Mouse (Mus musculus) neural tube, embryonic 14.5 days (tissue): ENCODE results near the gene Naaladl2. TPM values are rescaled to one million over a fixed set of nuclear protein-coding genes. Genes with fewer than 3 reads are reported as not detected.

ENCODE experiments used
- ATAC-seq: fragments of 200-750 bp; cut with Nextera tagmentation; 2 replicates; pipeline ENCODE4 v1.8.0; 2017; ENCODE audit warnings: low read depth, mild to moderate bottlenecking, moderate TSS enrichment, moderate library complexity
- H3K27ac ChIP-seq: fragments of 300-500 bp; sonication (generic); 2 replicates; pipeline ENCODE4 v1.5.1; 2014; ENCODE audit warnings: low read depth, mild to moderate bottlenecking, control low read depth, low read length, moderate library complexity, mixed read lengths
- H3K27me3 ChIP-seq: fragments of 300-500 bp; sonication (generic); 2 replicates; pipeline ENCODE4 v1.6.1; 2014; ENCODE audit warnings: low read length; ENCODE audit not compliant: control insufficient read depth, insufficient read depth
- H3K36me3 ChIP-seq: fragments of 300-500 bp; sonication (generic); 2 replicates; pipeline ENCODE4 v1.6.1; 2014; ENCODE audit warnings: low read length, mixed read lengths; ENCODE audit not compliant: control insufficient read depth, insufficient read depth
- H3K4me1 ChIP-seq: fragments of 300-500 bp; sonication (generic); 2 replicates; pipeline ENCODE4 v1.6.1; 2014; ENCODE audit warnings: low read length; ENCODE audit not compliant: control insufficient read depth, insufficient read depth
- H3K4me2 ChIP-seq: fragments of 300-500 bp; sonication (generic); 2 replicates; pipeline ENCODE4 v1.6.1; 2014; ENCODE audit warnings: mild to moderate bottlenecking, low read depth, low read length, control low read depth
- H3K4me3 ChIP-seq: fragments of 300-500 bp; sonication (generic); 2 replicates; pipeline ENCODE4 v1.5.1; 2014; ENCODE audit warnings: low read depth, low read length, control low read depth, mixed read lengths
- H3K9ac ChIP-seq: fragments of 300-500 bp; sonication (generic); replicated peaks from 2 replicates; pipeline ENCODE4 v1.6.1; 2014; ENCODE audit warnings: low read depth, mild to moderate bottlenecking, control low read depth, low read length, mixed read lengths
- H3K9me3 ChIP-seq: fragments of 300-500 bp; sonication (generic); 2 replicates; pipeline ENCODE4 v1.6.1; 2016; ENCODE audit warnings: low read length; ENCODE audit not compliant: control insufficient read depth
- WGBS: fragments of 180-500 bp; shearing (Covaris S2); extraction: QIAGEN DNeasy Blood & Tissue Kit; methylation state at CpG from one replicate; pipeline ENCODE4 v1.1.7; 2014; 5-methylcytosine and 5-hydroxymethylcytosine counted together
- polyA plus RNA-seq: library from polyadenylated mRNA; unstranded; fragments of >200 nt; fragmentation: Nextera tagmentation; extraction: Ambion mirVana; gene quantifications from 2 replicates; pipeline ENCODE4 v1.2.1, GENCODE M21; 2014

Naaladl2 gene
- polyA plus RNA-seq, 1 experiment from 2014 or later, result 0.58 TPM

- no peak overlapping the region for H3K4me3 ChIP-seq
- no peak overlapping the region for H3K4me2 ChIP-seq
- no peaks in the 10 kb centered on the region for H3K4me1 ChIP-seq
- no peak overlapping the region for H3K27ac ChIP-seq
- H3K9me3 ChIP-seq, result no peaks in the 10 kb centered on the region
- ATAC-seq, result no peak
- no peak overlapping the region for H3K9ac ChIP-seq
- 87% methylated on average over 4 of the region's 4 CpGs for WGBS
- H3K36me3 ChIP-seq, result no peaks in the 10 kb centered on the region
- H3K27me3 ChIP-seq, result no peaks in the 10 kb centered on the region
Observed at GRCm38 (mm10) chr3:23928097-23928496, 1216.0 kb downstream of the Naaladl2 start.

- no peak overlapping the region for H3K9ac ChIP-seq
- no peak overlapping the region for H3K27ac ChIP-seq
- ATAC-seq, result no peak
- WGBS, result 78% methylated on average over 1 of the region's 1 CpGs
- no peak overlapping the region for H3K4me3 ChIP-seq
- H3K36me3 ChIP-seq, result no peaks in the 10 kb centered on the region
- no peak overlapping the region for H3K4me2 ChIP-seq
- no peaks in the 10 kb centered on the region for H3K9me3 ChIP-seq
- no peaks in the 10 kb centered on the region for H3K4me1 ChIP-seq
- H3K27me3 ChIP-seq, result no peaks in the 10 kb centered on the region
Observed at GRCm38 (mm10) chr3:23907682-23908081, 1236.4 kb downstream of the Naaladl2 start.

DNA sequence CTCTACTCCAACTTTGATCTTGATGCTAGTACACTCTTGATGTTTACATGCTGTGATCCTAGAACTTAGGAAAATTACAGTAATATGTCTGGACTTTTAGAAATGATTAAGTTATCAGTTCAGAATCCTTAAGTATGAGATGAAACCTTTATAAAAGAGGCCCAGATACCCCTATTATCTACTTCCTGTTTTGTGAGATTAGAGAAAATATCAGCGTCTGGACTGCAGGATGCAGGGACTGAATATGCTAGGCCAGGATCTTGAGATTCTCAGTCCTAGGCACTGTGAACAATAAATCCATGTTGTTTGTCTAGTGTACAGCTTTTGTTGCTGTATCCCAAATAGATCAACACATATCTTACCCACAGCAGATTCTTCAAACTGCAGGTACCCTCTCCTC lies 1278.4 kb downstream of the Naaladl2 start:
- no peak overlapping the region for H3K9ac ChIP-seq
- no peak overlapping the region for H3K4me2 ChIP-seq
- H3K4me3 ChIP-seq, result no peak overlapping the region
- H3K36me3 ChIP-seq, result no peaks in the 10 kb centered on the region
- no peak for ATAC-seq
- H3K27ac ChIP-seq, result no peak overlapping the region
- 93% methylated on average over 1 of the region's 1 CpGs for WGBS
- no peaks in the 10 kb centered on the region for H3K9me3 ChIP-seq
- H3K27me3 ChIP-seq, result no peaks in the 10 kb centered on the region
- H3K4me1 ChIP-seq, result no peaks in the 10 kb centered on the region

- H3K36me3 ChIP-seq, result no peaks in the 10 kb centered on the region
- no peak overlapping the region for H3K27ac ChIP-seq
- H3K4me1 ChIP-seq, result no peaks in the 10 kb centered on the region
- ATAC-seq, result no peak
- H3K9me3 ChIP-seq, result no peaks in the 10 kb centered on the region
- H3K4me3 ChIP-seq, result no peak overlapping the region
- H3K27me3 ChIP-seq, result no peaks in the 10 kb centered on the region
- WGBS, result 69% methylated on average over 1 of the region's 1 CpGs
- no peak overlapping the region for H3K9ac ChIP-seq
- H3K4me2 ChIP-seq, result no peak overlapping the region
Observed at GRCm38 (mm10) chr3:23857275-23857674, 1286.8 kb downstream of the Naaladl2 start.

GRCm38 (mm10) chr3:23817585-23817984 lies 1326.5 kb downstream of the Naaladl2 start:
- no peak overlapping the region for H3K27ac ChIP-seq
- H3K4me3 ChIP-seq, result no peak overlapping the region
- ATAC-seq, result no peak
- no peak overlapping the region for H3K9ac ChIP-seq
- no peaks in the 10 kb centered on the region for H3K27me3 ChIP-seq
- no peaks in the 10 kb centered on the region for H3K36me3 ChIP-seq
- H3K4me2 ChIP-seq, result no peak overlapping the region
- H3K9me3 ChIP-seq, result no peaks in the 10 kb centered on the region
- H3K4me1 ChIP-seq, result no peaks in the 10 kb centered on the region

DNA sequence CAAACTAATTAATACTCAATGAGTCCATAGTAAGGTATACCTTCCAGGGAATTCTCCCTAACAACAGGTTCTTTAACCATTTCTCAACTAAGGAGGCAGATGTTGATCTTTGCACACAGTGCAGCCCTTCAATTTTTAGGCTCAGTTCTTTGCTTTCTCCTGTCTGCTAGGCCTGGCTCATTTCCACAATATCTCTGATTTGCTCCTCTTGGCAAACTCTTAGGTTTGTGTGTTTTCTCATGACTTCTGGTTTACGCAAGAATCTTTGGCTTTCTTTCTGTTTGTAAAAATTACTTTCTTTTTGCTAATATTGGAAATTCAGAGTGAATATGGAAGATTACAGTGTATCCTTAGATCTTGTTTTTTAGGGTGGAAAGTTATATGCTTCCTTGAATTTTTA lies 1385.3 kb downstream of the Naaladl2 start:
- no peaks in the 10 kb centered on the region for H3K4me1 ChIP-seq
- no peak for ATAC-seq
- WGBS, result 96% methylated on average over 1 of the region's 1 CpGs

More for the DNA sequence above, 1385.3 kb downstream of the Naaladl2 start:
- Histone ChIP-seq H3K27me3 (no peaks in the 10 kb centered on the region), H3K36me3 (no peaks in the 10 kb centered on the region), H3K4me3 (no peak overlapping the region), H3K9ac (no peak overlapping the region), H3K27ac (no peak overlapping the region), H3K4me2 (no peak overlapping the region), H3K9me3 (no peaks in the 10 kb centered on the region)
